Mouse (Mus musculus) liver, adult 2 months (tissue): ENCODE results near the gene Ralgps2. TPM values are rescaled to one million over a fixed set of nuclear protein-coding genes. Genes with fewer than 3 reads are reported as not detected.

Experiments
- DNase-seq: peaks from one replicate; pipeline ENCODE4 v3.0.0-alpha.2; 2011; ENCODE audit warnings: low read depth, low spot score; ENCODE audit errors: extremely low read depth
- H3K27ac ChIP-seq: fragments of 200-500 bp; replicated peaks from 2 replicates; pipeline ENCODE4 v1.5.1; 2012; ENCODE audit warnings: low read depth, mild to moderate bottlenecking, control low read depth, inconsistent platforms, low read length; ENCODE audit not compliant: insufficient read depth
- H3K27me3 ChIP-seq: fragments of 200-500 bp; 2 replicates; pipeline ENCODE4 v1.6.1; 2012; ENCODE audit warnings: mild to moderate bottlenecking, moderate library complexity, low read length, inconsistent platforms; ENCODE audit not compliant: control insufficient read depth, insufficient read depth
- H3K36me3 ChIP-seq: fragments of 200-500 bp; 2 replicates; pipeline ENCODE4 v1.6.1; 2012; ENCODE audit warnings: low read length, inconsistent platforms; ENCODE audit not compliant: control insufficient read depth, insufficient read depth
- H3K4me1 ChIP-seq: fragments of 200-500 bp; 2 replicates; pipeline ENCODE4 v1.6.1; 2011; ENCODE audit warnings: low read length; ENCODE audit not compliant: control insufficient read depth, insufficient read depth
- H3K4me3 ChIP-seq: fragments of 200-500 bp; 2 replicates; pipeline ENCODE4 v1.5.1; 2011; ENCODE audit warnings: low read depth, mild to moderate bottlenecking, control low read depth, low read length, moderate library complexity; ENCODE audit not compliant: insufficient read depth
- H3K79me2 ChIP-seq: fragments of 200-500 bp; 2 replicates; pipeline ENCODE4 v1.6.1; 2012; ENCODE audit warnings: inconsistent platforms, mild to moderate bottlenecking, low read length, moderate library complexity; ENCODE audit not compliant: control insufficient read depth, insufficient read depth
- H3K9ac ChIP-seq: fragments of 200-500 bp; 2 replicates; pipeline ENCODE4 v1.6.1; 2012; ENCODE audit warnings: low read depth, mild to moderate bottlenecking, control low read depth, inconsistent platforms, low read length
- CTCF ChIP-seq: fragments of 200-500 bp; IDR thresholded peaks from 2 replicates; pipeline ENCODE4 v1.5.1; 2011; ENCODE audit warnings: low read depth, low read length, control low read depth
- POLR2A ChIP-seq: fragments of 200-500 bp; IDR thresholded peaks from 2 replicates; pipeline ENCODE4 v1.6.1; 2011; ENCODE audit warnings: low read length, control low read depth; ENCODE audit not compliant: insufficient read depth; ENCODE audit errors: extremely low read depth
- WGBS: fragments of 180-500 bp; shearing (Covaris S2); methylation state at CpG from one replicate; pipeline ENCODE4 v1.1.7; 2018; 5-methylcytosine and 5-hydroxymethylcytosine counted together
- polyA plus RNA-seq: library from polyadenylated mRNA; depleted of rRNA; stranded (reverse); fragments of >200 nt; gene quantifications from 2 replicates; pipeline ENCODE4 v1.2.3, GENCODE M21; 2012; rRNA removed
- total RNA-seq: library from RNA; depleted of rRNA; stranded (reverse); fragments of >200 nt; gene quantifications from 2 replicates; pipeline ENCODE4 v1.2.3, GENCODE M21; 2014; rRNA removed

The Ralgps2 gene
- total RNA-seq (18.9 and 20.4 TPM in 2 replicates), polyA plus RNA-seq (2.7 and 3.4 TPM in 2 replicates)

- Histone ChIP-seq H3K9ac (peak within 1 kb of the TSS; percentile 97), H3K36me3 (no peaks in the 10 kb centered on the region), H3K79me2 (peaks cover 2% of the 10 kb centered on the region; the same call in 1 of the 2 replicates), H3K4me3 (peak within 1 kb of the TSS; percentile 95), H3K27me3 (no peaks in the 10 kb centered on the region), H3K4me1 (no peaks in the 10 kb centered on the region; the same call in 1 of the 2 replicates), H3K27ac (peak within 1 kb of the TSS; percentile 77)
- WGBS: 3% methylated on average over 112 of the region's 124 CpGs
- TF ChIP-seq POLR2A (no peak), CTCF (no peak)
- peak; percentile 26 for DNase-seq
These were observed at the start of gene Ralgps2 for GRCm38 (mm10) chr1:156939251-156940141. Ralgps2 (minus strand) TSS chr1:156939626.

- Histone ChIP-seq H3K4me3 (no peak overlapping the region), H3K79me2 (no peaks in the 10 kb centered on the region), H3K27ac (no peak overlapping the region), H3K4me1 (peaks cover 2% of the 10 kb centered on the region; the same call in 1 of the 2 replicates), H3K9ac (no peak overlapping the region), H3K27me3 (no peaks in the 10 kb centered on the region), H3K36me3 (no peaks in the 10 kb centered on the region)
- TF ChIP-seq CTCF (no peak), POLR2A (no peak)
- DNase-seq: no peak
- 83% methylated on average over 3 of the region's 3 CpGs for WGBS
These were observed 48.1 kb upstream of the Ralgps2 start for GRCm38 (mm10) chr1:156987576-156987975.

- TF ChIP-seq CTCF: no peak
- no peak for TF ChIP-seq POLR2A
- H3K79me2 ChIP-seq: no peaks in the 10 kb centered on the region
- WGBS: 71% methylated on average over 6 of the region's 6 CpGs
- H3K27ac ChIP-seq: peak overlapping the region; percentile 47
- no peak overlapping the region for H3K9ac ChIP-seq
- no peak for DNase-seq
- H3K4me1 ChIP-seq: peaks cover 2% of the 10 kb centered on the region; the same call in 1 of the 2 replicates
- H3K27me3 ChIP-seq: no peaks in the 10 kb centered on the region
- no peak overlapping the region for H3K4me3 ChIP-seq
- no peaks in the 10 kb centered on the region for H3K36me3 ChIP-seq
These were observed 47.4 kb upstream of the Ralgps2 start for GRCm38 (mm10) chr1:156986641-156987345.

GRCm38 (mm10) chr1:156985657-156986640 is 46.5 kb upstream of the Ralgps2 start:
- peak; percentile 46 for DNase-seq
- H3K4me1 ChIP-seq: peaks cover 2% of the 10 kb centered on the region; the same call in 1 of the 2 replicates
- no peaks in the 10 kb centered on the region for H3K36me3 ChIP-seq
- H3K79me2 ChIP-seq: no peaks in the 10 kb centered on the region
- H3K9ac ChIP-seq: no peak overlapping the region
- H3K27me3 ChIP-seq: no peaks in the 10 kb centered on the region
- TF ChIP-seq POLR2A: no peak
- no peak for TF ChIP-seq CTCF
- 61% methylated on average over 6 of the region's 6 CpGs for WGBS
- peak overlapping the region; percentile 47 for H3K27ac ChIP-seq
- H3K4me3 ChIP-seq: no peak overlapping the region
